Mouse (Mus musculus): Measurements from ENCODE around the gene Apobec1.

GRCm38 (mm10) chr6:122560427-122560826, 41.8 kb downstream of the Apobec1 start:
- TF ChIP-seq CTCF (IDR thresholded peaks at IDR 0.05; ENCODE audit: low read depth, low read length): peak; percentile 93
- no peak for TF ChIP-seq POLR2A (IDR thresholded peaks at IDR 0.05; ENCODE audit: borderline replicate concordance, low read depth, low read length)

All from bone marrow macrophage, adult 2 months (primary cell).